In genomic region chr7:82733118-82733517, GRCm38 (mm10) we compare ENCODE assay signal across 26 mouse cellular contexts.
DNase-seq lines count a peak whose midpoint lies in the region; ATAC-seq and TF ChIP-seq lines count a peak whose summit lies in the region.
"Had no signal": no experiment of that assay in that cellular context is flagged by ENCODE, and none has a peak within 500 bp of the region (broad histone marks: within the 10 kb centered on the region; RNA-seq: fewer than 3 reads in every experiment).

No protein-coding gene starts in this region.

- no peaks in the 10 kb centered on the region for H3K9me3 ChIP-seq in kidney, embryonic 16.5 days (ENCODE audit: low read length)
- no peaks in the 10 kb centered on the region for H3K9me3 ChIP-seq in kidney, embryonic 14.5 days (ENCODE audit: control insufficient read depth, low read length)
- H3K9me3 ChIP-seq in intestine, embryonic 16.5 days (ENCODE audit: control insufficient read depth, low read length), result no peaks in the 10 kb centered on the region
- no peaks in the 10 kb centered on the region for H3K9me3 ChIP-seq in forebrain, embryonic 16.5 days (ENCODE audit: control insufficient read depth, low read length)
- no peaks in the 10 kb centered on the region for H3K9me3 ChIP-seq in forebrain, embryonic 11.5 days (ENCODE audit: control insufficient read depth, low read length)
- H3K9me3 ChIP-seq: heart, embryonic 12.5 days; hindbrain, embryonic 10.5 days; hindbrain, embryonic 15.5 days; midbrain, embryonic 13.5 days had no signal

- no peaks in the 10 kb centered on the region for H3K27me3 ChIP-seq in kidney, embryonic 16.5 days (ENCODE audit: insufficient read depth, low read length)
- no peaks in the 10 kb centered on the region for H3K27me3 ChIP-seq in kidney, embryonic 14.5 days (ENCODE audit: control insufficient read depth, insufficient read depth, low read length)
- no peaks in the 10 kb centered on the region for H3K27me3 ChIP-seq in testis, adult 2 months (ENCODE audit: control insufficient read depth, insufficient read depth, low read length)
- no peaks in the 10 kb centered on the region for H3K27me3 ChIP-seq in intestine, embryonic 16.5 days (replicated peaks; ENCODE audit: control insufficient read depth, insufficient read depth, low read length)
- H3K27me3 ChIP-seq in small intestine, adult 2 months (ENCODE audit: control insufficient read depth, insufficient read depth, low read length), result no peaks in the 10 kb centered on the region
- no peaks in the 10 kb centered on the region for H3K27me3 ChIP-seq in forebrain, embryonic 16.5 days (replicated peaks; ENCODE audit: control insufficient read depth, insufficient read depth, low read length)
- no peaks in the 10 kb centered on the region for H3K27me3 ChIP-seq in forebrain, embryonic 11.5 days (ENCODE audit: control insufficient read depth, insufficient read depth, low read length)
- H3K27me3 ChIP-seq: heart, embryonic 12.5 days; hindbrain, embryonic 15.5 days; midbrain, embryonic 13.5 days had no signal

- H3K4me3 ChIP-seq in kidney, embryonic 16.5 days (ENCODE audit: low read length), result no peak overlapping the region
- no peak overlapping the region for H3K4me3 ChIP-seq in kidney, embryonic 14.5 days (ENCODE audit: low read length)
- H3K4me3 ChIP-seq in testis, adult 2 months (ENCODE audit: control insufficient read depth, low read depth, low read length), result no peak overlapping the region
- no peak overlapping the region for H3K4me3 ChIP-seq in intestine, embryonic 16.5 days (ENCODE audit: low read length)
- no peak overlapping the region for H3K4me3 ChIP-seq in small intestine, adult 2 months (ENCODE audit: low read depth, low read length)
- no peak overlapping the region for H3K4me3 ChIP-seq in forebrain, embryonic 16.5 days (replicated peaks; ENCODE audit: low read length)
- no peak overlapping the region for H3K4me3 ChIP-seq in forebrain, embryonic 11.5 days (ENCODE audit: low read depth, low read length)
- H3K4me3 ChIP-seq: heart, embryonic 12.5 days; hindbrain, embryonic 10.5 days; hindbrain, embryonic 15.5 days; midbrain, embryonic 13.5 days had no signal

- H3K27ac ChIP-seq in kidney, embryonic 16.5 days (ENCODE audit: low read length), result no peak overlapping the region
- no peak overlapping the region for H3K27ac ChIP-seq in kidney, embryonic 14.5 days (ENCODE audit: low read depth, low read length)
- 0 out of 2 replicates have a peak overlapping the region, but pooled peaks have one; percentile 6 for H3K27ac ChIP-seq in testis, adult 2 months (ENCODE audit: control insufficient read depth, insufficient read depth, low read depth, low read length)
- H3K27ac ChIP-seq in intestine, embryonic 16.5 days (ENCODE audit: low read length), result peak overlapping the region; percentile 30; the same call in 1 of the 2 replicates
- peak overlapping the region; percentile 92 for H3K27ac ChIP-seq in small intestine, adult 2 months (ENCODE audit: insufficient read depth, low read depth, low read length)
- H3K27ac ChIP-seq in forebrain, embryonic 16.5 days (ENCODE audit: low read length), result no peak overlapping the region
- H3K27ac ChIP-seq in forebrain, embryonic 11.5 days (ENCODE audit: low read depth, low read length), result no peak overlapping the region
- H3K27ac ChIP-seq: hindbrain, embryonic 10.5 days; hindbrain, embryonic 15.5 days; liver, embryonic 14.5 days; macrophage; midbrain, embryonic 13.5 days had no signal

- H3K9ac ChIP-seq in kidney, embryonic 16.5 days (replicated peaks; ENCODE audit: low read length), result no peak overlapping the region
- no peak overlapping the region for H3K9ac ChIP-seq in kidney, embryonic 14.5 days (ENCODE audit: low read depth, low read length)
- H3K9ac ChIP-seq in intestine, embryonic 16.5 days (ENCODE audit: low read depth, low read length), result no peak overlapping the region
- H3K9ac ChIP-seq in forebrain, embryonic 16.5 days (replicated peaks; ENCODE audit: low read depth, low read length), result no peak overlapping the region
- H3K9ac ChIP-seq in forebrain, embryonic 11.5 days (ENCODE audit: low read length), result no peak overlapping the region
- H3K9ac ChIP-seq: heart, embryonic 12.5 days; hindbrain, embryonic 15.5 days; liver, embryonic 14.5 days; midbrain, embryonic 13.5 days had no signal

- 0 out of 2 replicates have a peak, but pooled peaks cover 6% of the 10 kb centered on the region for H3K4me1 ChIP-seq in kidney, embryonic 16.5 days (ENCODE audit: insufficient read depth, low read length)
- H3K4me1 ChIP-seq in kidney, embryonic 14.5 days (ENCODE audit: control insufficient read depth, insufficient read depth, low read length), result no peaks in the 10 kb centered on the region
- H3K4me1 ChIP-seq in testis, adult 2 months (ENCODE audit: control insufficient read depth, insufficient read depth, low read length), result no peaks in the 10 kb centered on the region; the same call in 1 of the 2 replicates
- H3K4me1 ChIP-seq in intestine, embryonic 16.5 days (ENCODE audit: control insufficient read depth, insufficient read depth, low read length), result peaks cover 7% of the 10 kb centered on the region; the same call in 1 of the 2 replicates
- H3K4me1 ChIP-seq in small intestine, adult 2 months (ENCODE audit: control insufficient read depth, insufficient read depth, insufficient read length, low read length), result peaks cover 29% of the 10 kb centered on the region
- no peaks in the 10 kb centered on the region for H3K4me1 ChIP-seq in forebrain, embryonic 16.5 days (replicated peaks; ENCODE audit: control insufficient read depth, insufficient read depth, low read length)
- H3K4me1 ChIP-seq in forebrain, embryonic 11.5 days (replicated peaks; ENCODE audit: control insufficient read depth, insufficient read depth, low read length), result no peaks in the 10 kb centered on the region
- H3K4me1 ChIP-seq: heart, embryonic 12.5 days; hindbrain, embryonic 10.5 days; hindbrain, embryonic 15.5 days; midbrain, embryonic 13.5 days had no signal

- 43% methylated on average over 5 of the region's 5 CpGs for WGBS in kidney, embryonic 16.5 days
- 49% methylated on average over 5 of the region's 5 CpGs for WGBS in kidney, embryonic 14.5 days
- 49% methylated on average over 5 of the region's 5 CpGs for WGBS in intestine, embryonic 16.5 days
- 19% methylated on average over 5 of the region's 5 CpGs for WGBS in small intestine, adult 2 months
- WGBS in forebrain, embryonic 16.5 days, result 80% methylated on average over 5 of the region's 5 CpGs
- 88% methylated on average over 5 of the region's 5 CpGs for WGBS in forebrain, embryonic 11.5 days

- no peak overlapping the region for H3K4me2 ChIP-seq in kidney, embryonic 16.5 days (replicated peaks; ENCODE audit: low read depth, low read length)
- H3K4me2 ChIP-seq in kidney, embryonic 14.5 days (replicated peaks; ENCODE audit: low read depth, low read length), result no peak overlapping the region
- no peak overlapping the region for H3K4me2 ChIP-seq in intestine, embryonic 16.5 days (ENCODE audit: low read depth, low read length)
- no peak overlapping the region for H3K4me2 ChIP-seq in forebrain, embryonic 16.5 days (ENCODE audit: low read length)
- H3K4me2 ChIP-seq in forebrain, embryonic 11.5 days (ENCODE audit: low read depth, low read length, severe bottlenecking), result no peak overlapping the region
- H3K4me2 ChIP-seq: heart, embryonic 12.5 days; hindbrain, embryonic 15.5 days; midbrain, embryonic 13.5 days had no signal

- no peak for TF ChIP-seq CTCF in testis, adult 2 months (IDR thresholded peaks at IDR 0.05; ENCODE audit: control insufficient read depth, insufficient read depth, insufficient replicate concordance, low read depth, low read length)
- no peak for TF ChIP-seq CTCF in small intestine, adult 2 months (IDR thresholded peaks at IDR 0.05; ENCODE audit: extremely low read depth, insufficient read length, insufficient replicate concordance, low read depth, low read length)

- DNase-seq in testis, postnatal 14 days (ENCODE audit: low spot score), result no peak
- no peak for DNase-seq in forebrain, embryonic 11.5 days (ENCODE audit: low spot score)
- DNase-seq: adrenal gland, adult 8-10 months; B cell, adult 2 months; cerebellum, adult 2 months; cerebellum, postnatal 14 days; gastrocnemius, postnatal 25 days; heart, postnatal 14 days; kidney, adult 8-10 months; layer of hippocampus, adult 9-11 months; lung, adult 2 months; lung, postnatal 10 days; right cerebral cortex, postnatal 14 days had no signal

- ATAC-seq in kidney, embryonic 16.5 days (ENCODE audit: low FRiP score, low TSS enrichment), result 0 out of 2 replicates have a peak, but pooled peaks have one; percentile 35
- no peak for ATAC-seq in kidney, embryonic 14.5 days (ENCODE audit: low FRiP score, low TSS enrichment)
- peak; percentile 95 for ATAC-seq in intestine, embryonic 16.5 days
- no peak for ATAC-seq in forebrain, embryonic 16.5 days
- ATAC-seq in forebrain, embryonic 11.5 days (replicated peaks; ENCODE audit: low FRiP score), result no peak
- ATAC-seq: inflammation-experienced regulatory T-cells, adult 6 months; midbrain, embryonic 13.5 days had no signal

- TF ChIP-seq POLR2A in testis, adult 2 months (IDR thresholded peaks at IDR 0.05; ENCODE audit: control insufficient read depth, low read depth, low read length), result no peak
- no peak for TF ChIP-seq POLR2A in small intestine, adult 2 months (IDR thresholded peaks at IDR 0.05; ENCODE audit: low read depth, low read length)

- H3K36me3 ChIP-seq in kidney, embryonic 16.5 days (ENCODE audit: insufficient read depth, low read length), result no peaks in the 10 kb centered on the region
- H3K36me3 ChIP-seq in kidney, embryonic 14.5 days (ENCODE audit: control insufficient read depth, insufficient read depth, low read length), result no peaks in the 10 kb centered on the region
- no peaks in the 10 kb centered on the region for H3K36me3 ChIP-seq in testis, adult 2 months (ENCODE audit: control insufficient read depth, insufficient read depth, low read length)
- H3K36me3 ChIP-seq in intestine, embryonic 16.5 days (ENCODE audit: control insufficient read depth, insufficient read depth, low read length), result no peaks in the 10 kb centered on the region
- H3K36me3 ChIP-seq in small intestine, adult 2 months (ENCODE audit: control insufficient read depth, insufficient read depth, low read length), result peaks cover 4% of the 10 kb centered on the region
- H3K36me3 ChIP-seq in forebrain, embryonic 16.5 days (ENCODE audit: control insufficient read depth, insufficient read depth), result no peaks in the 10 kb centered on the region
- H3K36me3 ChIP-seq in forebrain, embryonic 11.5 days (ENCODE audit: control insufficient read depth, insufficient read depth, low read length), result no peaks in the 10 kb centered on the region
- H3K36me3 ChIP-seq: hindbrain, embryonic 15.5 days had no signal

Comparison
In these comparisons a context has a peak if more than half of its experiments do, and no peak if none do; other contexts are left out.
1. ATAC-seq: peak in kidney, embryonic 16.5 days (single experiment) and intestine, embryonic 16.5 days (single experiment); none in kidney, embryonic 14.5 days (single experiment), forebrain, embryonic 16.5 days (single experiment) and forebrain, embryonic 11.5 days (single experiment).
2. H3K27ac ChIP-seq: peak in testis, adult 2 months (single experiment), intestine, embryonic 16.5 days (single experiment) and small intestine, adult 2 months (single experiment); none in kidney, embryonic 16.5 days (single experiment), kidney, embryonic 14.5 days (single experiment), forebrain, embryonic 16.5 days (single experiment) and forebrain, embryonic 11.5 days (single experiment).